Mouse (Mus musculus): Measurements from ENCODE around the gene Cxcl9.

DNA sequence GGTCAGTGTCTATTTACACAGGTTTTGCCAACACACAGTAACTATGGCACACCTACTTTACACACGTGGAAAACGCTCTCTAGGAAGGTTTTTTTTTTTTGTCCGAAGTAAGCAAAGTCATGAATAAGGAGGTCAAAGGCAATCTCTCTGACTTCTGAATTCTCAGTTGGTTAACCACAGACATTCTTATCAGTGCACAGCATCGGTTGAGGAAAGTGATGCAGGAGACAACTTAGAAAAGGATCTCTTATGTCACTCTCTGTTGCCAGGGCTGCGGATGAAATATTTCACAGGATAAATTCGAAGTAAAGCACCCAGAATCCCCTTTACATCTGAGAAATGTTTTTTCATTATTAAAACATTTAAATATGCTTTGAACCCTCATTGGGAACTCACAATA is 512 bp downstream of the Cxcl9 start:
- TF ChIP-seq POLR2A (IDR thresholded peaks at IDR 0.05; ENCODE audit: low read depth, low read length) (no peak), CTCF (conservative IDR thresholded peaks at IDR 0.05; ENCODE audit: insufficient read depth, insufficient read length, low read depth, low read length) (no peak)
